Mouse (Mus musculus) MEL (cell line): ENCODE measurements at regions not wholly inside any gene's neighbourhood (a gene's known extent, or its start where the extent isn't known, plus 50 kb on each side); places are given as distances from the start of the nearest gene placed in this dataset.

Experiments used
- DNase-seq: peaks from one replicate; pipeline ENCODE4 v3.0.0; 2011; ENCODE audit warnings: low read depth, low spot score
- H3K27ac ChIP-seq: 2 replicates; pipeline ENCODE4 v1.5.1; 2012; ENCODE audit warnings: low read depth, mild to moderate bottlenecking, control low read depth, low read length, moderate library complexity; ENCODE audit not compliant: control insufficient read depth
- H3K27me3 ChIP-seq, 2 experiments: fragments of 150-350 bp in 1 of 2; sonication (generic) in 1 of 2; 2 replicates each; pipeline ENCODE4 v1.6.1; 2012; ENCODE audit warnings: low read length in 2 of 2, mild to moderate bottlenecking in 2 of 2, improper control_type of control experiment in 1 of 2, moderate library complexity in 1 of 2; ENCODE audit not compliant: insufficient read depth in 2 of 2, control insufficient read depth in 1 of 2
- H3K36me3 ChIP-seq, 2 experiments: 2 replicates each; pipeline ENCODE4 v1.6.1; 2012 to 2014; ENCODE audit warnings: low read length in 2 of 2, improper control_type of control experiment in 1 of 2, inconsistent platforms in 1 of 2, mild to moderate bottlenecking in 1 of 2; ENCODE audit not compliant: insufficient read depth in 2 of 2, control insufficient read depth in 1 of 2
- H3K4me1 ChIP-seq, 2 experiments: fragments of 150-350 bp in 1 of 2; sonication (generic) in 1 of 2; 2 replicates each; pipeline ENCODE4 v1.6.1; 2012; ENCODE audit warnings: low read length in 2 of 2, improper control_type of control experiment in 1 of 2, mild to moderate bottlenecking in 1 of 2; ENCODE audit not compliant: insufficient read depth in 2 of 2, control insufficient read depth in 1 of 2
- H3K4me3 ChIP-seq, 2 experiments: fragments of 150-350 bp in 1 of 2; sonication (generic) in 1 of 2; 2 replicates each; pipeline ENCODE4 v1.5.1; 2012; ENCODE audit warnings: low read depth in 2 of 2, low read length in 2 of 2, mild to moderate bottlenecking in 2 of 2, moderate library complexity in 2 of 2, control low read depth in 1 of 2, improper control_type of control experiment in 1 of 2; ENCODE audit not compliant: control insufficient read depth in 1 of 2, insufficient read depth in 1 of 2
- H3K79me2 ChIP-seq: 2 replicates; pipeline ENCODE4 v1.6.1; 2012; ENCODE audit warnings: mild to moderate bottlenecking, low read length, moderate library complexity; ENCODE audit not compliant: control insufficient read depth, poor library complexity, insufficient read depth
- H3K9ac ChIP-seq: 2 replicates; pipeline ENCODE4 v1.6.1; 2012; ENCODE audit warnings: low read depth, mild to moderate bottlenecking, control low read depth, low read length, moderate library complexity; ENCODE audit not compliant: control insufficient read depth, poor library complexity, severe bottlenecking
- H3K9me3 ChIP-seq: fragments of 150-350 bp; sonication (generic); replicated peaks from 2 replicates; pipeline ENCODE4 v1.6.1; 2012; ENCODE audit warnings: mild to moderate bottlenecking, low read length, improper control_type of control experiment, moderate library complexity; ENCODE audit not compliant: insufficient read depth
- CHD1 ChIP-seq: IDR thresholded peaks from 2 replicates; pipeline ENCODE4 v1.6.1; 2012; ENCODE audit warnings: low read depth, mild to moderate bottlenecking, inconsistent platforms, low read length, improper control_type of control experiment
- CTCF ChIP-seq, 3 experiments: IDR thresholded peaks in 2 of 3; conservative IDR thresholded peaks in 1 of 3; 2 replicates each; pipeline ENCODE4 v1.5.1; 2011 to 2012; ENCODE audit warnings: low read length in 3 of 3, low read depth in 2 of 3, mild to moderate bottlenecking in 2 of 3, improper control_type of control experiment in 1 of 3, inconsistent platforms in 1 of 3, mixed read lengths in 1 of 3, moderate library complexity in 1 of 3; ENCODE audit not compliant: control insufficient read depth in 1 of 3, insufficient read depth in 1 of 3, poor library complexity in 1 of 3, severe bottlenecking in 1 of 3
- E2F4 ChIP-seq: IDR thresholded peaks from 2 replicates; pipeline ENCODE4 v1.6.1; 2011; ENCODE audit warnings: low read depth, low read length, improper control_type of control experiment, borderline replicate concordance
- EP300 ChIP-seq, 2 experiments: IDR thresholded peaks; 2 replicates each; pipeline ENCODE4 v1.6.1; 2011; ENCODE audit warnings: improper control_type of control experiment in 2 of 2, low read length in 2 of 2, low read depth in 1 of 2, mild to moderate bottlenecking in 1 of 2
- ETS1 ChIP-seq: IDR thresholded peaks from 2 replicates; pipeline ENCODE4 v1.6.1; 2012; ENCODE audit warnings: low read depth, mild to moderate bottlenecking, inconsistent platforms, low read length, improper control_type of control experiment, moderate library complexity
- GABPA ChIP-seq: IDR thresholded peaks from 2 replicates; pipeline ENCODE4 v1.6.1; 2012; ENCODE audit warnings: low read depth, mild to moderate bottlenecking, inconsistent platforms, low read length, improper control_type of control experiment, moderate library complexity
- JUND ChIP-seq: IDR thresholded peaks from 2 replicates; pipeline ENCODE4 v1.6.1; 2011; ENCODE audit warnings: low read depth, mild to moderate bottlenecking, improper control_type of control experiment, low read length
- KAT2A ChIP-seq: conservative IDR thresholded peaks from 2 replicates; pipeline ENCODE4 v1.6.1; 2012; ENCODE audit warnings: low read depth, low read length, improper control_type of control experiment, inconsistent platforms
- MAZ ChIP-seq: IDR thresholded peaks from 2 replicates; pipeline ENCODE4 v1.6.1; 2012; ENCODE audit warnings: low read depth, mild to moderate bottlenecking, inconsistent platforms, low read length, improper control_type of control experiment
- MXI1 ChIP-seq: IDR thresholded peaks from 2 replicates; pipeline ENCODE4 v1.6.1; 2011; ENCODE audit warnings: mild to moderate bottlenecking, low read depth, low read length, improper control_type of control experiment
- MYC ChIP-seq: IDR thresholded peaks from 2 replicates; pipeline ENCODE4 v1.6.1; 2011; ENCODE audit warnings: low read depth, mild to moderate bottlenecking, low read length, improper control_type of control experiment, moderate library complexity
- NRF1 ChIP-seq: IDR thresholded peaks from 2 replicates; pipeline ENCODE4 v1.6.1; 2014; ENCODE audit warnings: low read depth, mild to moderate bottlenecking, inconsistent platforms, low read length, improper control_type of control experiment, moderate library complexity; ENCODE audit not compliant: poor library complexity, insufficient read depth, severe bottlenecking
- POLR2A ChIP-seq, 2 experiments: IDR thresholded peaks; 2 replicates each; pipeline ENCODE4 v1.6.1; 2011 to 2012; ENCODE audit warnings: low read length in 2 of 2, mild to moderate bottlenecking in 2 of 2, control low read depth in 1 of 2, improper control_type of control experiment in 1 of 2, low read depth in 1 of 2, moderate library complexity in 1 of 2; ENCODE audit not compliant: control insufficient read depth in 1 of 2, insufficient read depth in 1 of 2, poor library complexity in 1 of 2
- POLR2AphosphoS2 ChIP-seq: IDR thresholded peaks from 2 replicates; pipeline ENCODE4 v1.6.1; 2011; ENCODE audit warnings: low read length, improper control_type of control experiment
- SMC3 ChIP-seq: IDR thresholded peaks from 2 replicates; pipeline ENCODE4 v1.6.1; 2011; ENCODE audit warnings: low read depth, low read length, improper control_type of control experiment
- TAL1 ChIP-seq: IDR thresholded peaks from 2 replicates; pipeline ENCODE4 v1.6.1; 2012; ENCODE audit warnings: mild to moderate bottlenecking, inconsistent platforms, low read length, moderate library complexity, mixed read lengths
- TBP ChIP-seq: IDR thresholded peaks from 2 replicates; pipeline ENCODE4 v1.8.0; 2011; ENCODE audit warnings: low read depth, low read length, improper control_type of control experiment
- UBTF ChIP-seq: IDR thresholded peaks from 2 replicates; pipeline ENCODE4 v1.6.1; 2012; ENCODE audit warnings: low read depth, mild to moderate bottlenecking, inconsistent platforms, low read length, improper control_type of control experiment, moderate library complexity, borderline replicate concordance; ENCODE audit not compliant: insufficient read depth
- USF2 ChIP-seq, 2 experiments: IDR thresholded peaks; 2 replicates each; pipeline ENCODE4 v1.6.1; 2011 to 2012; ENCODE audit warnings: improper control_type of control experiment in 2 of 2, low read length in 2 of 2, borderline replicate concordance in 1 of 2, inconsistent platforms in 1 of 2, low read depth in 1 of 2, mild to moderate bottlenecking in 1 of 2; ENCODE audit not compliant: insufficient read depth in 1 of 2
- ZNF384 ChIP-seq: IDR thresholded peaks from 2 replicates; pipeline ENCODE4 v1.6.1; 2012; ENCODE audit warnings: low read depth, mild to moderate bottlenecking, inconsistent platforms, low read length, improper control_type of control experiment

- no peak overlapping the region for H3K27ac ChIP-seq
- no peak overlapping the region for H3K4me3 ChIP-seq
- H3K79me2 ChIP-seq = no peaks in the 10 kb centered on the region
- H3K27me3 ChIP-seq = no peaks in the 10 kb centered on the region
- no peaks in the 10 kb centered on the region for H3K9me3 ChIP-seq
- TF ChIP-seq CTCF (IDR thresholded peaks at IDR 0.05 in 2 of 3, conservative IDR thresholded peaks at IDR 0.05 in 1 of 3; ENCODE audit: control insufficient read depth in 1 of 3, insufficient read depth in 1 of 3, low read depth in 2 of 3, low read length in 3 of 3, poor library complexity in 1 of 3, severe bottlenecking in 1 of 3) (no peak), USF2 (IDR thresholded peaks at IDR 0.05; ENCODE audit: borderline replicate concordance in 1 of 2, insufficient read depth in 1 of 2, low read depth in 1 of 2, low read length in 2 of 2) (no peak), CHD1 (no peak), GABPA (no peak), NRF1 (no peak), JUND (no peak), MYC (no peak), SMC3 (no peak), POLR2A (IDR thresholded peaks at IDR 0.05; ENCODE audit: control insufficient read depth in 1 of 2, insufficient read depth in 1 of 2, low read depth in 1 of 2, low read length in 2 of 2, poor library complexity in 1 of 2) (no peak), TAL1 (no peak), MAZ (no peak), UBTF (no peak), MXI1 (no peak), POLR2AphosphoS2 (no peak)
- H3K9ac ChIP-seq = no peak overlapping the region
- H3K36me3 ChIP-seq = no peaks in the 10 kb centered on the region
- DNase-seq = no peak
- H3K4me1 ChIP-seq = no peaks in the 10 kb centered on the region
These were observed 1459.9 kb downstream of the Slc22a22 start for GRCm38 (mm10) chr15:56017561-56017960.

DNA sequence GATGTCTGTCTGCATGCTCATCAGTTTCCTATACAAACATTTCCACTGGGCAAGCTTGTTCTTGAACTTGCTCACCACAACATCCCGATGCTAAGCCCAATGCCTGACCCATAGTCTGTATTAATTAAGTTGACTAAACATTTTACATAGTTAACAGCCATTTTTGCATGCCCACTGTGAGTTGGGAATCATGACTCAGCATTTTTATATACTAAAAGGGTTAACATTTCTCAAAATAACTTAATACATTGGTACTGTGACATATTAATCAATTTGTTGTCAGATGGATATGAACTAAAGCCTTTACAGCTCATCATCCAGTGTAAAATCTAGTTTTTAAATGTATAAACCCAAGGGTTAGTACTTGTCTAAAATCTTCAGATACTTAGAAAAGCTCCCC is 1461.4 kb downstream of the Slc22a22 start:
- H3K27ac ChIP-seq = no peak overlapping the region
- no peak overlapping the region for H3K4me3 ChIP-seq
- no peaks in the 10 kb centered on the region for H3K36me3 ChIP-seq
- DNase-seq = no peak
- no peak for TF ChIP-seq TBP
- no peak for TF ChIP-seq POLR2A (IDR thresholded peaks at IDR 0.05; ENCODE audit: control insufficient read depth in 1 of 2, insufficient read depth in 1 of 2, low read depth in 1 of 2, low read length in 2 of 2, poor library complexity in 1 of 2)
- no peaks in the 10 kb centered on the region for H3K9me3 ChIP-seq
- H3K27me3 ChIP-seq = no peaks in the 10 kb centered on the region
- H3K79me2 ChIP-seq = no peaks in the 10 kb centered on the region
- H3K4me1 ChIP-seq = no peaks in the 10 kb centered on the region
- H3K9ac ChIP-seq = no peak overlapping the region

DNA sequence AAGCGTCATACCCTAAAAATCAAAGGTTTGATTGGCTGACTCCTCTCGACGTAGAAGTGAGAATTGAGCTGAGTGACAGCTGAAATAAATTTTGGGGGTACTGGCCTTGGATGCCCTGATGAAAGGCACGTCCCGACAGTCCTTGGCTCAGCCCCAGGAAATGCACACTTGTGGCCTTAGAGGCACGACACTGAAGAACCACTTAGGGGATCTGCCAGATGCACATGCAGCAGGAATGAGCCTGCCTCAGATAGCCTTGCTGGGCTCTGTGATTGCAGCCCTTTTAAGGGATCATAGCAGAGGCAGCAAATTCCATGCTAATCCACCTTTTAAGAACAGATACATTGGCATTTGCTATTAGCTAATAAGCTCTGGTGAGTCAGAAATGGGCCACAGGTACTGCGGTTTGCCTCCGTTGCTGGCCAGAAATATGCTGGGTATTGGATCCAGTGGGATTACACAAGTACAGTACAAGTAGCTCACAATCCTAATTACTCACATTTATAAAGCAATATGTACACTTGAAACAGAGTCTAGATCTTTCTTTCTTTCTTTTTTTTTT is 1463.3 kb downstream of the Slc22a22 start:
- Histone ChIP-seq H3K79me2 (no peaks in the 10 kb centered on the region), H3K9me3 (no peaks in the 10 kb centered on the region), H3K27ac (no peak overlapping the region), H3K9ac (no peak overlapping the region), H3K36me3 (no peaks in the 10 kb centered on the region), H3K27me3 (no peaks in the 10 kb centered on the region), H3K4me1 (no peaks in the 10 kb centered on the region), H3K4me3 (no peak overlapping the region)
- no peak for DNase-seq
- no peak for TF ChIP-seq KAT2A
- TF ChIP-seq ZNF384 = no peak
- TF ChIP-seq SMC3 = no peak
- no peak for TF ChIP-seq JUND
- no peak for TF ChIP-seq ETS1
- TF ChIP-seq GABPA = no peak
- no peak for TF ChIP-seq TBP
- TF ChIP-seq E2F4 = no peak
- no peak for TF ChIP-seq EP300 (IDR thresholded peaks at IDR 0.05; ENCODE audit: low read depth in 1 of 2, low read length in 2 of 2)
- TF ChIP-seq, all 39 proteins: peak for 0
